Mouse (Mus musculus) embryonic facial prominence, embryonic 13.5 days (tissue): ENCODE results near the gene Coq10a. TPM values are rescaled to one million over a fixed set of nuclear protein-coding genes. Genes with fewer than 3 reads are reported as not detected.
A peak's percentile ranks its signal among the peaks of the same experiment; 100 is the strongest.

Source experiments
- ATAC-seq: fragments of 200-750 bp; cut with Nextera tagmentation; 2 replicates; pipeline ENCODE4 v1.8.0; 2017; ENCODE audit warnings: low read depth; ENCODE audit not compliant: insufficient number of reproducible peaks, insufficient read depth, low FRiP score, low TSS enrichment
- H3K27ac ChIP-seq: fragments of 300-500 bp; sonication (generic); 2 replicates; pipeline ENCODE4 v1.5.1; 2015; ENCODE audit warnings: moderate library complexity, mild to moderate bottlenecking, inconsistent platforms
- H3K27me3 ChIP-seq: fragments of 300-500 bp; sonication (generic); 2 replicates; pipeline ENCODE4 v1.6.1; 2015; ENCODE audit warnings: mild to moderate bottlenecking, inconsistent platforms
- H3K36me3 ChIP-seq: fragments of 300-500 bp; sonication (generic); 2 replicates; pipeline ENCODE4 v1.6.1; 2015; ENCODE audit warnings: mild to moderate bottlenecking, inconsistent platforms
- H3K4me1 ChIP-seq: fragments of 300-500 bp; sonication (generic); 2 replicates; pipeline ENCODE4 v1.6.1; 2015; ENCODE audit warnings: inconsistent platforms
- H3K4me2 ChIP-seq: fragments of 300-500 bp; sonication (generic); 2 replicates; pipeline ENCODE4 v1.6.1; 2015; ENCODE audit warnings: moderate library complexity, mild to moderate bottlenecking, inconsistent platforms
- H3K4me3 ChIP-seq: fragments of 300-500 bp; sonication (generic); 2 replicates; pipeline ENCODE4 v1.5.1; 2015; ENCODE audit warnings: mild to moderate bottlenecking, inconsistent platforms
- H3K9ac ChIP-seq: fragments of 300-500 bp; sonication (generic); 2 replicates; pipeline ENCODE4 v1.6.1; 2015; ENCODE audit warnings: mild to moderate bottlenecking, inconsistent platforms
- H3K9me3 ChIP-seq: fragments of 300-500 bp; sonication (generic); 2 replicates; pipeline ENCODE4 v1.6.1; 2016; ENCODE audit warnings: inconsistent platforms
- WGBS: fragments of 180-500 bp; shearing (Covaris S2); methylation state at CpG from one replicate; pipeline ENCODE4 v1.1.7; 2015; ENCODE audit warnings: mixed read lengths; 5-methylcytosine and 5-hydroxymethylcytosine counted together
- polyA plus RNA-seq: library from polyadenylated mRNA; unstranded; fragments of >200 nt; fragmentation: Nextera tagmentation; extraction: Ambion mirVana; gene quantifications from 2 replicates; pipeline ENCODE4 v1.2.1, GENCODE M21; 2015

Gene Coq10a
- polyA plus RNA-seq, 1 experiment from 2014 or later, result 13.1 TPM

DNA sequence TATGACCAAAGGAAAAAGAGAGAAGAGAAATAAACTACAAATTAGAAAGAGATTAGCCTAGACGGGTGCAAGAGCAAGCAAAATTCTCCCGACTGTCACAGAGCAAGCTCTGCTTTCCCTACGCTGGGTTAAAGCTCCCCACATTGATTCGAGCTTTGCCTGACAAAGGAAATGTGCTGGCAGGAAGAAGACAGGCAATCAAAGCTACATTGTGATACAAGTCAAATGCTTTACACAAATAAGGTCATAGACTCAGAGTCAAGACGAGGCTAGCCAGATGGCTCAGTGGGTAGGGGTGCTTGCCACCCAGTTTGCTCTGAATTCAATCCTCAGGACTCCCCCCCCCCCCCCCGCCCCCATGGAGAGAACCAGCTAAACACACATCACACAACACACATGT is 1.2 kb upstream of the Coq10a start:
- ATAC-seq, result no peak
- H3K9me3 ChIP-seq, result no peaks in the 10 kb centered on the region
- H3K36me3 ChIP-seq, result peaks cover 7% of the 10 kb centered on the region
- no peak overlapping the region for H3K9ac ChIP-seq
- no peak overlapping the region for H3K27ac ChIP-seq
- WGBS, result 68% methylated on average over 6 of the region's 6 CpGs
- no peak overlapping the region for H3K4me2 ChIP-seq
- H3K4me1 ChIP-seq, result peaks cover 14% of the 10 kb centered on the region
- no peak overlapping the region for H3K4me3 ChIP-seq
- no peaks in the 10 kb centered on the region for H3K27me3 ChIP-seq

DNA sequence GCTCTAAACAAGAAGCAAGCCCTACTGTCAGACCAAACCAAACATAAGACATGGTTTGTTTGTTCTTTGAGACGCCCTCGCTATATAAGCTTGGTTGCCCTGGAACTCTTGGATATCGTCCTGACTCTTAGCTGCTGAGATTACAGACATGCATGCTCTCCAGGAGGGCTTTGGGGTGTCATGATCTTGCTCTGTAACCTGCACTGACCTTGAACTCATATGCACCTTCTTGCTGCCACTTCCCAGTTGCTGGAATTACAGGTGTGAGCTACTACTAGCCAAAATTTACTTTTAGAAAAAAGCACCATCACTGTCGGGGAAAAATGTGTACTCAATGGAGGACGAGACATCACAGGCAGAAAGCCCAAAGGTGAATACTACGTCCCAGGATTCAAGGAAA is 802 bp upstream of the Coq10a start:
- WGBS, result 73% methylated on average over 6 of the region's 6 CpGs
- peaks cover 11% of the 10 kb centered on the region for H3K36me3 ChIP-seq
- H3K4me1 ChIP-seq, result peaks cover 14% of the 10 kb centered on the region
- peak overlapping the region; percentile 96 for H3K27ac ChIP-seq
- H3K4me3 ChIP-seq, result peak overlapping the region; percentile 70
- H3K9ac ChIP-seq, result peak overlapping the region; percentile 85; the same call in 1 of the 2 replicates
- H3K4me2 ChIP-seq, result peak overlapping the region; percentile 89
- H3K27me3 ChIP-seq, result no peaks in the 10 kb centered on the region
- no peak for ATAC-seq
- no peaks in the 10 kb centered on the region for H3K9me3 ChIP-seq

DNA sequence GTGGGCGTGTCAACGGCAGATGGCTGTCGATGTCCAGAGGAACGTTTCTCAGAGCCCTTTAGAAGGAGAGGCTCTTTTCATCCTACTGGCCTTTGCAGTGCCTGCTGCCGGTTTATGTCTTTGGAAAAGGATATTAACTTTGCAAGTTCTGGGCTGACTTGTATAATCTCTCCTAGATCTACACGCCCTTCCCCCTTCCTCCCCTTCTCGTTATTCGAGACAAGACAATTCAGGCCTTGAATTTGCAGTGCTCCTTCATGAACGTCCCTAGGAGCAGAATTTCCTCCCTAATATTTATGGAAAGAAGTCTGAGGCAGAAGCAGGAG is 384 bp upstream of the Coq10a start:
- peak overlapping the region; percentile 96 for H3K27ac ChIP-seq
- H3K36me3 ChIP-seq, result peaks cover 14% of the 10 kb centered on the region
- WGBS, result 8% methylated on average over 9 of the region's 9 CpGs
- peak overlapping the region; percentile 70 for H3K4me3 ChIP-seq
- no peaks in the 10 kb centered on the region for H3K27me3 ChIP-seq
- no peaks in the 10 kb centered on the region for H3K9me3 ChIP-seq
- H3K4me2 ChIP-seq, result peak overlapping the region; percentile 89
- ATAC-seq, result no peak
- H3K9ac ChIP-seq, result peak overlapping the region; percentile 85
- peaks cover 14% of the 10 kb centered on the region for H3K4me1 ChIP-seq

DNA sequence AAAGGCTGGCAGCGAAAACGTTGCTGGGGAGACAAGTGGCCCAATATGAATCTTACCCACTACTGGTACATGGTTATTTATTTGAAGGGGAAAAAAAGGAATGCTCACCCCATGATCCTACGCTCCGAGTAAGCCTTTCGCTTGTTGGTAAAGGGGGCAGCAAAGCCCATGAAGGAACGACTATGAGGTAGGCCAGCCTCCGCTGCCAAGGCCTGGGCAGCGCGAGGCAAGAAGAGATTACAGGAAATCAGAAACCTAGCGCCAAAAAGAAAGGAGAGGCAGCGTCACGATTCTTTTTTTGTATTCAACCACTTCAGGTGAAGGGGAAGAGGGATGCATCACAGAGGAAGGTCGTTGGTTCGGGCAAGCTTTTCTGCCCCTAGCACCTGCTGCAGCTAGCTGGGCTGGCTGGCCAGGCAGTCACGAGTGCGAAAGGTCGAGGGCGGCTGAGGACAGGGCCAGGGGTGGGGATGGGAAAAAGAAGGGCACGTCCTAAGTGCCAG is 847 bp downstream of the Coq10a start:
- no peaks in the 10 kb centered on the region for H3K9me3 ChIP-seq
- ATAC-seq, result no peak
- no peaks in the 10 kb centered on the region for H3K27me3 ChIP-seq
- peak overlapping the region; percentile 96 for H3K27ac ChIP-seq
- peaks cover 25% of the 10 kb centered on the region for H3K36me3 ChIP-seq
- WGBS, result 15% methylated on average over 19 of the region's 19 CpGs
- H3K9ac ChIP-seq, result peak overlapping the region; percentile 85
- peak overlapping the region; percentile 70 for H3K4me3 ChIP-seq
- peak overlapping the region; percentile 89 for H3K4me2 ChIP-seq
- H3K4me1 ChIP-seq, result peaks cover 14% of the 10 kb centered on the region

DNA sequence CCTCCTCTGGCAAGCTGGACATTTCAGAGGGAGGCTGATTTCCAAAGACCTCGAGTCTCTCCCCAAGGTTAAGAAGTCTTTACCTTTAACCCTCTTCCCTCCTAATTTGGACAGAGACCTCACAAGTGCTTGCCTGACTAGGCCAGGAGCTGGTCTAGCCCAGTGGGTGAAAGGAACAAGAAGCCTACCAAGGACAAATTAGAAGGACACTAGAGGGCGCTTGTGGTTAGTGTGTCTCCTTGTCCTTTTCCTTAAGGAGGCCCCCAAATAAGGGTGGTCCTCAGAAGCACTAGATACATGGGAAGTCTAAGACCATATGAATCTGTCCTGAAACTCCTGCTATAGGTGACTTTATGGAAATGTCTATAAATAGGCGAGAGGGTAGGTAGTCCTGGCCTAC is 6.2 kb downstream of the Coq10a start:
- Histone ChIP-seq H3K4me3 (no peak overlapping the region), H3K9ac (peak overlapping the region; percentile 40; the same call in 1 of the 2 replicates), H3K27me3 (no peaks in the 10 kb centered on the region), H3K9me3 (no peaks in the 10 kb centered on the region), H3K4me1 (peaks cover 2% of the 10 kb centered on the region), H3K27ac (no peak overlapping the region; the same call in 1 of the 2 replicates), H3K36me3 (peaks cover 78% of the 10 kb centered on the region), H3K4me2 (no peak overlapping the region)
- 0 out of 2 replicates have a peak, but pooled peaks have one; percentile 59 for ATAC-seq
- 49% methylated on average over 3 of the region's 3 CpGs for WGBS

DNA sequence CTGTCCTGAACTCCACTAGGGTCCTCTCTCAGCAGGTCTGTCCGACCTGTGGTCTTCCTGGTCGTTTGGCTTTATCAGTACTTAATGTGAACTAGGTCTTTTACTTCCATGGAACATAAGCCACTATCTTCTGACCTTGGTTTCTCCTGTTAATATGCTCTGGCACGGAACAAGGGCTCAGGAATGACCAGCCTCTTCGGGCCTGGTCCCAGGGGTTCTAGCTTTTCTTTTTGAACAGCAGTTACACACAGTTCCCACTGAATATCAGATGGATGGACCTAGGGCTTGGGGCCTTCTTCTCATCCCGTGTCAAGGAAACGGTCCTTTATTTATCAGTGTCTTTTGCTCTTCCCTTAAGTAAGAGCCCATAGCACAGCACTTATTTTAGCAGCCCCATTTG is 7.0 kb downstream of the Coq10a start:
- no peak overlapping the region for H3K27ac ChIP-seq
- no peak overlapping the region for H3K4me3 ChIP-seq
- H3K36me3 ChIP-seq, result peaks cover 84% of the 10 kb centered on the region
- 89% methylated on average over 6 of the region's 6 CpGs for WGBS
- no peak overlapping the region for H3K9ac ChIP-seq
- no peaks in the 10 kb centered on the region for H3K4me1 ChIP-seq
- no peak overlapping the region for H3K4me2 ChIP-seq
- no peak for ATAC-seq
- no peaks in the 10 kb centered on the region for H3K9me3 ChIP-seq
- no peaks in the 10 kb centered on the region for H3K27me3 ChIP-seq

DNA sequence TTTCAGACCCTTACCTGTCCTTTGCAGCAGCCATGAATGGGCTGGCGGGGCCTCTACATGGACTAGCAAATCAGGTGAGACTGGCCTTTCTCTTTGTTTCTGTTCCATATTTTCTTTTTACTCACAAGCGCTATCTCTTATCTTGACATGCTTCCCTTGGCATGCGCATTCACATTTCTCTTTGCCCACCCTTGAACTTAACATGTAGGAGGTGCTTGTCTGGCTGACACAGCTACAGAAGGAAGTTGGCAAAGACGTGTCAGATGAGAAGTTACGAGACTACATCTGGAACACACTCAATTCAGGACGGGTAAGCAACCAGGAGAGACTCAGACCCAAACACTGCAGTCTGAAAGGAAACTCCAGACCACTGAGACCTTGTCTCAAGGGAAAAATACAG is 9.6 kb downstream of the Coq10a start:
- no peak overlapping the region for H3K4me3 ChIP-seq
- ATAC-seq, result no peak
- H3K27me3 ChIP-seq, result no peaks in the 10 kb centered on the region
- H3K9ac ChIP-seq, result no peak overlapping the region
- peaks cover 90% of the 10 kb centered on the region for H3K36me3 ChIP-seq
- 93% methylated on average over 6 of the region's 6 CpGs for WGBS
- H3K4me1 ChIP-seq, result no peaks in the 10 kb centered on the region
- no peak overlapping the region for H3K27ac ChIP-seq
- H3K4me2 ChIP-seq, result no peak overlapping the region
- H3K9me3 ChIP-seq, result no peaks in the 10 kb centered on the region

DNA sequence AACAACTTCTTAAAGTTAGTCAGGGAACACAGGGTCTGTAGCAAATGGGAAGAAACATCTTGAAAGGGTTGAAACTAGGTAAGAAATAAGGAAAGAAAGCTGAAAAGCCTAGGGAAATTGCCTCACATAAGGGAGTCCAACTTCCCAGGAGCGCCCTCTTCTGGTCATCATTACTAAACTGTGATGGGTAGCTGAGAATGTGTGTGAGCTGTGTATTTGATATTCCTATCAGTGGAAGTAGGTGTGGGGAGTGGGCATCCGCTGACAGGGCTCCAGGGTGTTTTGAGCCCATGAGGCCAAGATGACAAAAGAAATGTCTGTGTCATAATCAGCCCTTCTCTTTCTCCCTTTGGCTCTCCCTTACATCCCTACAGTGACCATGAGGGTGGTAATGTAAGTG is 10.0 kb downstream of the Coq10a start:
- H3K4me1 ChIP-seq, result no peaks in the 10 kb centered on the region
- no peak overlapping the region for H3K4me2 ChIP-seq
- no peak overlapping the region for H3K4me3 ChIP-seq
- no peak for ATAC-seq
- 54% methylated on average over 2 of the region's 2 CpGs for WGBS
- H3K27me3 ChIP-seq, result no peaks in the 10 kb centered on the region
- H3K27ac ChIP-seq, result no peak overlapping the region
- no peak overlapping the region for H3K9ac ChIP-seq
- H3K9me3 ChIP-seq, result no peaks in the 10 kb centered on the region
- peaks cover 91% of the 10 kb centered on the region for H3K36me3 ChIP-seq

DNA sequence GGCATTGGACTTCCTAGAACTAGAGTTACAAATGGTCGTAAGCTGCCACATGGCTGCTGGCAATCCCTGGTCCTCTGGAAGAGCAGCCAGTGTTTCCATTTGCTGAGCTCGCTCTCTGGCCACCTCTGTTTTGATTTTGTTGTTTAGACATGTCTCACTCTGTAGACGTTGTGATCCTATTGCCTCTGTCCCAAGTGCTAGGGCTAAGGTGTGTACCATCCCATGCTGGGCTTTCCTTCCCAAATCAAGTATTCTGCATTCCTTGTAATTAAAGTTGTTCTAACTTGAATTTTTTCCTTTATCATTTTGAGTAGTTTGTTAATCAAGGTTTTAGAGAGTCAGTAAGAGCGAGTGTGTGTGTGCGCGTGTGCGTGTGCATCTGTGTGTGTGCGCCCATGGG is 21.3 kb downstream of the Coq10a start:
- 90% methylated on average over 8 of the region's 8 CpGs for WGBS
- Histone ChIP-seq H3K36me3 (peaks cover 32% of the 10 kb centered on the region), H3K27me3 (no peaks in the 10 kb centered on the region), H3K4me3 (no peak overlapping the region), H3K4me2 (no peak overlapping the region), H3K9me3 (no peaks in the 10 kb centered on the region), H3K9ac (no peak overlapping the region), H3K27ac (no peak overlapping the region), H3K4me1 (peaks cover 13% of the 10 kb centered on the region)
- no peak for ATAC-seq

DNA sequence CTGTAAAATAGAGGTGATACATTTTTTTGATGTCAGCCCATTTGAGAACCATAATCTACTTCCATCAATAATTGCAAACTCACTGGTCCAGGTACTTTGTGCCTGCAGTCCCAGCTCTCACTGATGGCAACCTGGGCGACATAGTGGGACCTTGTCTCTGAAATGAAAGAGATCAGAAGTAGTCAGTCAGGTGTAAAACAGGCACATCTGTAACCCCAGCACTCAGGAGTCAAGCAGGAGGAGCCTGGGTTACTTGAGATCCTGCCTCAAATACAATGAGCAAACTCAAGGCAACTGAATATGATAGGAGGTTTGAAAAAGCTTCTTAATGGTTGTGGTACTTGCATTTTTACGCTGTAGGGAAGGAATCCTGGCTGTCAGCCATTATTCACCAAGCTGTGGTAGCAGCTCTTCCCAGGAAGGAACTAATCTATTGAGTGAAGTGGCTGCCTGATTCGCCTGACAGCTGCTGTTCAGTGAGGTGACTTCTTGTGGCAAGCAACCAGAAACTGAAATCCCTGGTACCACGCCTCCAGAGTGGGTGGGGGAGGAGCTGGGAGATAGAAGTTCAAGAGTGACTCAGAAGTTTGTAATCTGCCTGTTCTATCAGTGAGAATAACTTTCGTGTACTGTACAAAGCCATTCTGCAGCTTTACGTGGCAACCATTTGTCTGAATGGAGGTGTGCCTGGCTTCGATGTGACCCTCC is 24.1 kb downstream of the Coq10a start:
- 41% methylated on average over 7 of the region's 7 CpGs for WGBS
- ATAC-seq, result 0 out of 2 replicates have a peak, but pooled peaks have one; percentile 52
- H3K36me3 ChIP-seq, result peaks cover 7% of the 10 kb centered on the region
- H3K4me2 ChIP-seq, result peak overlapping the region; percentile 17; the same call in 1 of the 2 replicates
- no peaks in the 10 kb centered on the region for H3K27me3 ChIP-seq
- H3K4me1 ChIP-seq, result peaks cover 18% of the 10 kb centered on the region
- no peak overlapping the region for H3K9ac ChIP-seq
- H3K4me3 ChIP-seq, result no peak overlapping the region
- H3K9me3 ChIP-seq, result no peaks in the 10 kb centered on the region
- peak overlapping the region; percentile 60; the same call in 1 of the 2 replicates for H3K27ac ChIP-seq

DNA sequence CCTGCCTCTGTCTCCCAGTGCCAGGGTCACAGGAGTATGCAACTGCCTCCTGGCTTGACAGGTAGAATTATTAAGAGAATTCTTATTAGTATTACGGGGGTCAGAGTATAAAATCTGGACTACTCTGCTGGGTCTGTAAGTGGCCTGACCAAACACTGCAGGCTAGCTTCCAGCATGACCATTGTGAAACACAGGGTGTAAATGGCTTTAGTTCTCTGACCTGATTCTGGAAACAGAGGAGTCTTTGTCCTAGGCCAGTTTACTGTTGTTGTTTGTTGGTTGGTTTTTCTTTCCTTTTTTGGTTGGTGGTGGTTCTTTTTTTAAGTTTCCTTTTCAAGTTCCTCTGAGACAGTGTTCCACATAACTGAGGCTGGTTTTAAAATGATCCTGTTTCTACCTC is 25.4 kb downstream of the Coq10a start:
- 91% methylated on average over 1 of the region's 1 CpGs for WGBS
- ATAC-seq, result no peak
- H3K36me3 ChIP-seq, result peaks cover 3% of the 10 kb centered on the region; the same call in 1 of the 2 replicates
- no peak overlapping the region for H3K27ac ChIP-seq
- no peaks in the 10 kb centered on the region for H3K27me3 ChIP-seq
- H3K4me3 ChIP-seq, result no peak overlapping the region
- peaks cover 30% of the 10 kb centered on the region for H3K4me1 ChIP-seq
- no peak overlapping the region for H3K9ac ChIP-seq
- H3K4me2 ChIP-seq, result no peak overlapping the region
- no peaks in the 10 kb centered on the region for H3K9me3 ChIP-seq

DNA sequence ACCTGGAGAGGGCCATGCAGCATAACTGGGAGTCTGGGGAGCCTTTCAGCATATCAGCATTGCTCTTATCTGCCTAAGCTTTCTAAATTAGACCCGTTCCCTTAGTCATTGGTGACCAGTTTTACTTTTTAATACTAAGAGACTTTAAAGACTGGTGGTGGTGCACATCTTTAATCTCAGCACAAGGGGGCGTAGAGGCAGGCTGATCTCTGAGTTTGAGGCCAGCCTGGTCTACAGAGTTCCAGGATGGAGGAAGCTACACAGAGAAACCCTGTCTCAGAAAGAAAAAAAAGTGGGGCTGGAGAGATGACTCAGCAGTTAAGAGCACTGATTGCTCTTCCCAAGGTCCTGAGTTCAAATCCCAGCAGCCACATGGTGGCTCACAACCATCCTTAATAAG is 28.5 kb downstream of the Coq10a start:
- Histone ChIP-seq H3K4me2 (no peak overlapping the region), H3K4me1 (peaks cover 34% of the 10 kb centered on the region), H3K27me3 (no peaks in the 10 kb centered on the region), H3K9ac (no peak overlapping the region), H3K27ac (no peak overlapping the region), H3K4me3 (no peak overlapping the region), H3K9me3 (no peaks in the 10 kb centered on the region), H3K36me3 (peaks cover 3% of the 10 kb centered on the region; the same call in 1 of the 2 replicates)
- ATAC-seq, result no peak
- WGBS, result 94% methylated on average over 2 of the region's 2 CpGs
